Mouse (Mus musculus) myocyte (in vitro differentiated cells): ENCODE measurements around the gene Kidins220. TPM values are rescaled to one million over a fixed set of nuclear protein-coding genes. Genes with fewer than 3 reads are reported as not detected.

Source experiments
- H3K27me3 ChIP-seq: one replicate; pipeline ENCODE4 v1.6.1; 2011; ENCODE audit not compliant: control insufficient read depth, insufficient read depth, insufficient read length
- H3K36me3 ChIP-seq: one replicate; pipeline ENCODE4 v1.6.1; 2011; ENCODE audit not compliant: control insufficient read depth, insufficient read depth
- H3K4me2 ChIP-seq: one replicate; pipeline ENCODE4 v1.6.1; 2011; ENCODE audit warnings: low read depth, control low read depth
- H3K4me3 ChIP-seq: one replicate; pipeline ENCODE4 v1.5.1; 2011; ENCODE audit warnings: mild to moderate bottlenecking, control low read depth, moderate library complexity
- H3K79me2 ChIP-seq: one replicate; pipeline ENCODE4 v1.6.1; 2011; ENCODE audit not compliant: control insufficient read depth, insufficient read depth
- H3ac ChIP-seq: one replicate; pipeline ENCODE4 v1.6.1; 2011; ENCODE audit not compliant: control insufficient read depth, insufficient read length
- CEBPB ChIP-seq: IDR thresholded peaks from 2 replicates; pipeline ENCODE4 v1.6.1; 2011; ENCODE audit warnings: mild to moderate bottlenecking, moderate library complexity; ENCODE audit not compliant: poor library complexity, insufficient read depth, severe bottlenecking
- E2F4 ChIP-seq: IDR thresholded peaks from one replicate; pipeline ENCODE4 v1.6.1; 2011; ENCODE audit warnings: mild to moderate bottlenecking, control low read depth, moderate library complexity; ENCODE audit not compliant: insufficient read depth
- MAX ChIP-seq: IDR thresholded peaks from one replicate; pipeline ENCODE4 v1.6.1; 2011; ENCODE audit warnings: low read depth, mild to moderate bottlenecking, control low read depth
- MYOD1 ChIP-seq, 3 experiments: IDR thresholded peaks; one replicate each; pipeline ENCODE4 v1.6.1; 2011; ENCODE audit warnings: control low read depth in 2 of 3, low read depth in 2 of 3, mild to moderate bottlenecking in 2 of 3, moderate library complexity in 1 of 3; ENCODE audit not compliant: insufficient read length in 2 of 3, control insufficient read depth in 1 of 3
- MYOG ChIP-seq, 3 experiments: IDR thresholded peaks; one replicate each; pipeline ENCODE4 v1.6.1; 2011; ENCODE audit warnings: control low read depth in 2 of 3, low read depth in 2 of 3, mild to moderate bottlenecking in 2 of 3; ENCODE audit not compliant: insufficient read length in 2 of 3, control insufficient read depth in 1 of 3, insufficient read depth in 1 of 3
- POLR2A ChIP-seq: IDR thresholded peaks from one replicate; pipeline ENCODE4 v1.6.1; 2011; ENCODE audit warnings: low read depth, mild to moderate bottlenecking, control low read depth, moderate library complexity; ENCODE audit not compliant: insufficient read length
- POLR2AphosphoS2 ChIP-seq: IDR thresholded peaks from one replicate; pipeline ENCODE4 v1.6.1; 2011; ENCODE audit warnings: low read depth, control low read depth; ENCODE audit not compliant: insufficient read length
- REST ChIP-seq: IDR thresholded peaks from one replicate; pipeline ENCODE4 v1.6.1; 2011; ENCODE audit warnings: mild to moderate bottlenecking, control low read depth, moderate library complexity; ENCODE audit not compliant: insufficient read depth, insufficient read length
- SRF ChIP-seq: IDR thresholded peaks from one replicate; pipeline ENCODE4 v1.6.1; 2011; ENCODE audit warnings: low read depth; ENCODE audit not compliant: control insufficient read depth, insufficient read length
- TCF12 ChIP-seq: IDR thresholded peaks from one replicate; pipeline ENCODE4 v1.6.1; 2011; ENCODE audit warnings: mild to moderate bottlenecking, control low read depth; ENCODE audit not compliant: poor library complexity, insufficient read depth, severe bottlenecking
- TCF3 ChIP-seq: IDR thresholded peaks from one replicate; pipeline ENCODE4 v1.6.1; 2011; ENCODE audit warnings: low read depth, control low read depth; ENCODE audit not compliant: insufficient read length
- USF1 ChIP-seq: IDR thresholded peaks from one replicate; pipeline ENCODE4 v1.6.1; 2011; ENCODE audit warnings: low read depth, mild to moderate bottlenecking, control low read depth, moderate library complexity
- polyA plus RNA-seq: library from polyadenylated mRNA; unstranded; fragments of >200 nt; fragmentation: generic; extraction: Trizol; gene quantifications from one replicate; pipeline ENCODE4 v1.2.1, GENCODE M21; 2012; ENCODE audit warnings: missing spikeins

Gene Kidins220
- polyA plus RNA-seq, 1 experiment: 33.3 TPM

GRCm38 (mm10) chr12:25044056-25044455 is 69.3 kb downstream of the Kidins220 start:
- H3K27me3 ChIP-seq: no peaks in the 10 kb centered on the region
- H3ac ChIP-seq: no peak overlapping the region
- peaks cover 33% of the 10 kb centered on the region for H3K36me3 ChIP-seq
- H3K4me2 ChIP-seq: no peak overlapping the region
- H3K4me3 ChIP-seq: no peak overlapping the region
- TF ChIP-seq REST (no peak), USF1 (no peak), TCF3 (no peak), TCF12 (no peak), CEBPB (no peak), E2F4 (no peak), MYOG (IDR thresholded peaks at IDR 0.05; ENCODE audit: control insufficient read depth in 1 of 3, insufficient read depth in 1 of 3, insufficient read length in 2 of 3, low read depth in 2 of 3) (no peak), MAX (no peak), MYOD1 (IDR thresholded peaks at IDR 0.05; ENCODE audit: control insufficient read depth in 1 of 3, insufficient read length in 2 of 3, low read depth in 2 of 3) (no peak)
- H3K79me2 ChIP-seq: no peaks in the 10 kb centered on the region

DNA sequence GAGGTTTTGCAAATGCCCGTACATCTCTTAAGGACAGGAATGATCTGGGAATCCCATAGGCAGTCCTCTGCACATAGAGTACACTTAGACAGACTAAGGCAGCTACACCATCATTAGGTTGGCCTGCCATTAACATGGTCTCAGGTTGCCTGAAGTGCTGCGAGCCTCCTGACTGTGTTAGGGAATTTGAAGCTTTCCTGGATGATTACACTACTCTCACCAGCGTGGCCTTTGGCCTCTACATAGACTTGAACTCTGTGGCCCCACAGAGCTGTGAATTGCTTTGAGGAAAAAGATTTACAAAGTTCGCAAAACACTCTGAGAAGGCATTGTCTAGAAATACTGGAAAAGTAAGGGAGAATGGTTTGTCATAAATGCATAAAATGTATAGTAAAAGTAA is 69.9 kb downstream of the Kidins220 start:
- TF ChIP-seq POLR2A (no peak), TCF3 (no peak), MYOG (IDR thresholded peaks at IDR 0.05; ENCODE audit: control insufficient read depth in 1 of 3, insufficient read depth in 1 of 3, insufficient read length in 2 of 3, low read depth in 2 of 3) (no peak), POLR2AphosphoS2 (no peak), MYOD1 (IDR thresholded peaks at IDR 0.05; ENCODE audit: control insufficient read depth in 1 of 3, insufficient read length in 2 of 3, low read depth in 2 of 3) (no peak), TCF12 (no peak), REST (no peak), E2F4 (no peak), SRF (no peak)
- Histone ChIP-seq H3K4me3 (no peak overlapping the region), H3K36me3 (peaks cover 30% of the 10 kb centered on the region)

DNA sequence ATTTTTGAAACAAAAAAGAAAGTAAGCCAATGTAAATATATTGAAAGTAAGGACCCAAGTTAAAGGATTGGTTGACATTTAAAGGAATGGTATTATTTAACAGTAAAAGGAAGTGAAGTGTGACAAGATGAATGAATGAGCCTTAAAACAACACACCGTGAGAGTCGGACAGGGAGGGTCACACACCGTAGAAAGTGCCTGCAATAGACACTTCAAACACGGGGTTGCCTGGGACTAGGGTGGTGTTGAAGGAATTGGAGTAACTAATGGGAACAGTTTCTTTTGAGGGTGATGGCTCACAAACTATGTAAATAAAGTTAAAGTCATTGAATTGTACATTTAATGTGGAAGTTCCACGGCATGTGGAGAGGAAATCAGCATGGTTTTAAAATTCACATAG is 74.5 kb downstream of the Kidins220 start:
- no peak overlapping the region for H3K4me2 ChIP-seq
- TF ChIP-seq SRF (no peak), MYOD1 (IDR thresholded peaks at IDR 0.05; ENCODE audit: control insufficient read depth in 1 of 3, insufficient read length in 2 of 3, low read depth in 2 of 3) (no peak), REST (no peak), CEBPB (no peak), POLR2AphosphoS2 (no peak), MAX (no peak), POLR2A (no peak), E2F4 (no peak), TCF3 (no peak), TCF12 (no peak), USF1 (no peak)
- H3K4me3 ChIP-seq: no peak overlapping the region
- peaks cover 22% of the 10 kb centered on the region for H3K36me3 ChIP-seq
- no peak overlapping the region for H3ac ChIP-seq
- no peaks in the 10 kb centered on the region for H3K79me2 ChIP-seq
- H3K27me3 ChIP-seq: no peaks in the 10 kb centered on the region

More for the DNA sequence above, 69.9 kb downstream of the Kidins220 start:
- no peaks in the 10 kb centered on the region for H3K79me2 ChIP-seq
- no peak overlapping the region for H3ac ChIP-seq
- H3K27me3 ChIP-seq: no peaks in the 10 kb centered on the region
- H3K4me2 ChIP-seq: no peak overlapping the region

DNA sequence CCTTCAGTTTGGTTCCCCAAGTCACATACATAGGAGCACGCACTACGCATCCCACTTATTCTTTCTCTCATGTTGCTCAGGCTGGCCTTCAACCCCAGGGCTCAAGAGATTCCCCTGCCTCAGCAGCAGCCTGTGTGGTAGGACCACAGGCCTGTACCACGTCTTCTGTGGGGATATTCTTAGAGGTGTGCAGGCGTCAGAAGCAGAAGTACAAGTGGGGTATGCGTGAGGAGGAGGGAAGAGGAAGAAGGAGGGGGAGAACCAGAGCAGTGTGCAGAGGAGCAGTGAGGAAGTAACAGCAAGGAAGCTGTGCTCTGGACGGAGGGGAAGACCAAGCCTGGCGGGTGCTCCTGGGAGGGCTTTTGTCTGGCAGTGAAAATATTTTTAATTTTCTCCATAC is 79.8 kb downstream of the Kidins220 start:
- TF ChIP-seq USF1: no peak
- TF ChIP-seq TCF3: no peak
- TF ChIP-seq POLR2A: no peak
- no peak for TF ChIP-seq MAX
- H3K79me2 ChIP-seq: no peaks in the 10 kb centered on the region
- H3ac ChIP-seq: no peak overlapping the region
- no peaks in the 10 kb centered on the region for H3K27me3 ChIP-seq
- no peak overlapping the region for H3K4me2 ChIP-seq
- H3K36me3 ChIP-seq: peaks cover 36% of the 10 kb centered on the region
- no peak overlapping the region for H3K4me3 ChIP-seq

DNA sequence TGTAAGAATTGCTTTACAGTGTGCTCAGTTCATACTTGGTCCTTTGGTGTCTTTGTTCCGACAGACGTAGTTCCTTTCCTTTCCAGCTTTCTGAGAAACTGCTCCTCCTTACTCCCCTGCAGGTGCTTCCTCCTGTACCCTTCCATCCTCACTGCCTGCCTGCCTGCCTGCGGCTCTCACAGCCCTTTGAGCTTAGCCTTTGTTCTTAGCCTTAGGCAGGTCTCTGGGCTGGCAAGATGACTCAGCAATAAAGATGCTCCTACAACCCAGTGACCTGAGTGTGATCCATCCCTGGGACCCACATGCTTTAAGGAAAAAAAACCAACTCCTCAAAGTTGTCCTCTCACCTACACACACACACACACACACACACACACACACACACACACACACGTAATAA is 80.2 kb downstream of the Kidins220 start:
- Histone ChIP-seq H3K4me3 (no peak overlapping the region), H3ac (no peak overlapping the region), H3K79me2 (no peaks in the 10 kb centered on the region), H3K27me3 (no peaks in the 10 kb centered on the region), H3K4me2 (no peak overlapping the region), H3K36me3 (peaks cover 34% of the 10 kb centered on the region)
- TF ChIP-seq REST: no peak
- TF ChIP-seq TCF12: no peak
- TF ChIP-seq MYOG (IDR thresholded peaks at IDR 0.05; ENCODE audit: control insufficient read depth in 1 of 3, insufficient read depth in 1 of 3, insufficient read length in 2 of 3, low read depth in 2 of 3): no peak
- no peak for TF ChIP-seq TCF3
- no peak for TF ChIP-seq MYOD1 (IDR thresholded peaks at IDR 0.05; ENCODE audit: control insufficient read depth in 1 of 3, insufficient read length in 2 of 3, low read depth in 2 of 3)
- TF ChIP-seq CEBPB: no peak
